Mouse (Mus musculus) heart, postnatal 0 days (tissue): ENCODE measurements around the gene Gm10837. TPM values are rescaled to one million over a fixed set of nuclear protein-coding genes. Genes with fewer than 3 reads are reported as not detected.

Source experiments
- ATAC-seq: fragments of 200-750 bp; cut with Nextera tagmentation; 2 replicates; pipeline ENCODE4 v1.8.0; 2017; ENCODE audit warnings: low read depth, moderate number of reproducible peaks, moderate library complexity; ENCODE audit not compliant: insufficient read depth
- DNase-seq: peaks from one replicate; pipeline ENCODE4 v3.0.0-alpha.2; 2016; ENCODE audit warnings: low spot score
- H3K27ac ChIP-seq: fragments of 300-500 bp; sonication (generic); 2 replicates; pipeline ENCODE4 v1.5.1; 2014; ENCODE audit warnings: low read depth, mild to moderate bottlenecking
- H3K27me3 ChIP-seq: fragments of 300-500 bp; sonication (generic); 2 replicates; pipeline ENCODE4 v1.6.1; 2014; ENCODE audit warnings: low read length, mixed read lengths; ENCODE audit not compliant: control insufficient read depth, insufficient read depth
- H3K36me3 ChIP-seq: fragments of 300-500 bp; sonication (generic); replicated peaks from 2 replicates; pipeline ENCODE4 v1.6.1; 2014; ENCODE audit warnings: low read length, mixed read lengths; ENCODE audit not compliant: control insufficient read depth, insufficient read depth
- H3K4me1 ChIP-seq: fragments of 300-500 bp; sonication (generic); 2 replicates; pipeline ENCODE4 v1.6.1; 2014; ENCODE audit warnings: antibody characterized with exemption; ENCODE audit not compliant: control insufficient read depth, insufficient read depth
- H3K4me2 ChIP-seq: fragments of 300-500 bp; sonication (generic); 2 replicates; pipeline ENCODE4 v1.6.1; 2014; ENCODE audit warnings: low read depth, mild to moderate bottlenecking, low read length, moderate library complexity
- H3K4me3 ChIP-seq: fragments of 300-500 bp; sonication (generic); 2 replicates; pipeline ENCODE4 v1.5.1; 2014; ENCODE audit warnings: low read depth, low read length
- H3K9ac ChIP-seq: fragments of 300-500 bp; sonication (generic); replicated peaks from 2 replicates; pipeline ENCODE4 v1.6.1; 2014; ENCODE audit warnings: low read depth, low read length, mixed read lengths
- H3K9me3 ChIP-seq: fragments of 300-500 bp; sonication (generic); replicated peaks from 2 replicates; pipeline ENCODE4 v1.6.1; 2016; ENCODE audit warnings: low read length; ENCODE audit not compliant: control insufficient read depth
- CTCF ChIP-seq: IDR thresholded peaks from 2 replicates; pipeline ENCODE4 v1.5.1; 2016; ENCODE audit warnings: antibody characterized with exemption, control low read depth, low read depth
- EP300 ChIP-seq: IDR thresholded peaks from 2 replicates; pipeline ENCODE4 v1.6.1; 2016; ENCODE audit warnings: antibody characterized with exemption, low read depth
- WGBS: fragments of 180-500 bp; shearing (Covaris S2); extraction: QIAGEN DNeasy Blood & Tissue Kit; methylation state at CpG from one replicate; pipeline ENCODE4 v1.1.7; 2014; 5-methylcytosine and 5-hydroxymethylcytosine counted together
- polyA plus RNA-seq: library from polyadenylated mRNA; unstranded; fragments of >200 nt; fragmentation: Nextera tagmentation; extraction: Ambion mirVana; gene quantifications from 2 replicates; pipeline ENCODE4 v1.2.1, GENCODE M21; 2015
- total RNA-seq: library from RNA; depleted of rRNA; stranded (reverse); fragments of >200 nt; gene quantifications from 2 replicates; pipeline ENCODE4 v1.2.3, GENCODE M21; 2014; ENCODE audit warnings: low replicate concordance; rRNA removed

Gene Gm10837
- total and polyA plus RNA-seq, 2 experiments from 2014 or later: not detected

DNA sequence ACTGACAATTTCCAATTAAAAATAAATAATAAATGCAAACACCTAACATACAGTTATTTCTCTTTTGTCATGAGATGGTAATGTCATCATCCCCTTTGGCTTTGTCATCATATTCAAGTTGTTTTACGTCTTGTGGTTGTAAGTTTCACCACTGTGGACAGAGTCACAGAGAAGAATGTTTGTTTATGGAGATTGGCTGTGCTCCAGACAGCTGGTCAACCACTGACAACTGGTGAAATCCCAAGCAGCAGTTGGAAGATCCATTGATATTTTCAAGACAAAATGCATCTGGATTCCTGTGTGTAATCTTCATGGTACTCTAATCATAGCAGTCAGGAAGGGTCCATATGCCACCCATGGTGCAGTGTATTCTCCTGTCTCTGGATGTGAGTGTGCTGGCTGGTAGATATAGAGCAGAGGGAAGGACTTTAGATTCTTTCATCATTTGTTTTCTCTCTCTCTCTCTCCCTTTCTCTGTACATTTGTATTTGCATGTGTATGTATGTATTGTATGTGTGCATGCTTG lies 23.2 kb downstream of the Gm10837 start:
- 52% methylated on average over 1 of the region's 1 CpGs for WGBS
- H3K27ac ChIP-seq: no peak overlapping the region
- peaks cover 4% of the 10 kb centered on the region; the same call in 1 of the 2 replicates for H3K27me3 ChIP-seq
- TF ChIP-seq CTCF: no peak
- no peak for TF ChIP-seq EP300
- no peak overlapping the region for H3K4me2 ChIP-seq
- DNase-seq (no peak), ATAC-seq (no peak)
- H3K4me1 ChIP-seq: no peaks in the 10 kb centered on the region
- no peaks in the 10 kb centered on the region for H3K9me3 ChIP-seq
- H3K9ac ChIP-seq: no peak overlapping the region
- no peaks in the 10 kb centered on the region for H3K36me3 ChIP-seq
- no peak overlapping the region for H3K4me3 ChIP-seq

DNA sequence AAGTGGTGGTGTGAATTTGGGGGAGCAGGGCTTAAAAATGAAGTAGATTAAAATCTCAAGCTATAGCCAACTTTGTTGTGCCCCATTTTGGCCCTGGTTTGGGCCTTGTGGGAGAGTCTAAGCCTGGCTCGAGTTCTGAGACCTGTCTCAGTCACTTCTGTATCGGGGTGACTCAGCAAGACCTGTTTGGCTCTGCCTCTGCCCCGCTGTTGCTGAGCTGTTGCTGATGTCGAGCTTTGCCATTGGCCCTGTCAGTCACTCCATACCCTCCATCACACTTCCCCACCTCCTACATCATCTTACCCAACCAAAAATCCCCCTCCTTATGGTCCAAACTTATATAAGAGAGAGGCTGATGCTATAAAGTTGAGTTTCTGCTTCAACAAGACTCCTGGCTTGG lies 38.1 kb downstream of the Gm10837 start:
- Histone ChIP-seq H3K36me3 (no peaks in the 10 kb centered on the region), H3K9me3 (peaks cover 7% of the 10 kb centered on the region; the same call in 1 of the 2 replicates)
- TF ChIP-seq EP300 (no peak), CTCF (no peak)

DNA sequence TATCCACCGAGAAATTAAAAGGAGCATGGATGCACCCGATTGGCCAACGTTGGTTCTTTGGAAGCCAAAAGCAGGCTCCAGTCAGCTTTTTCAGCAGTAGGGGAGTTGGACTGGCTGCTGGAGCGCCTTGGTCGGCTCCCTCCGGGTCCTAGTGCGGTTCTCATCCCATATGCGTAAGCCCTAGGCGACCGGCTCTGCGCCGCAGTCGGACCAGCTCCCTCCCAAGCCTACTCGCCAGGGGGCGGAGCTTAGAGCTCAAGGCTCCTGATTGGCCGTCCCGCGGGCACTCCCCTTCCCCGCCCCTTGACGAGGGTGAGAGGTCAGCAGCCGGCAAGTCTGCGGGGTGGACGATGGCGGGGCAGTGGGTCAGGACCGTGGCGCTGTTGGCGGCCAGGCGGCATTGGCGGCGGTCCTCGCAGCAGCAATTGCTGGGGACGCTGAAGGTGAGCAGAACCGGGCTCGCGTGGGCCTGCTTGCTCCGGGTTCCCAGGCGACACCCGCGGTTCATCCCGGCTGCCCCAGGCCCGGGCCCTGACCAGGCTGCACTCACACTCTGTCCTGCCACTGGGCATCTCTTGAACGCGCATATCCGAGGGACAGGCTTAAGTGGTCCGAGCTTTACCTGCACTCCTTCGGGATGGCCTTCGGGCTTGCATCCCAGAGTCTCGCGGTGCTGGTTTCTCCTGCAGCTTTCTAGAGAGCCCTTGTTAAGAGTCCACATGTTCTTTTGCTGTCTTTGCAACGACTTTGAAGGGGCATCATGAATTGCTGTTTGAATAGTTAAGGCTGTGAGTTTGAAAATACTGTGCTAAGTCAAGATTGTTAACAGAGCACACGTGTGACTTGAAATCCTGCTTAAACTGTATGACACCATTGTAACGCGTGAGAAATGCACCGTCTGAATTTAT lies 43.9 kb downstream of the Gm10837 start, which contains the start of gene Pcca:
Gene Pcca, plus strand, starts transcription at position 308 of the 908 bp plus-strand sequence.
- Histone ChIP-seq H3K4me2 (peak within 1 kb of the TSS; percentile 72), H3K27ac (peak within 1 kb of the TSS; percentile 68), H3K9me3 (no peaks in the 10 kb centered on the region), H3K4me1 (no peaks in the 10 kb centered on the region), H3K9ac (peak within 1 kb of the TSS; percentile 54), H3K36me3 (no peaks in the 10 kb centered on the region), H3K27me3 (no peaks in the 10 kb centered on the region), H3K4me3 (peak within 1 kb of the TSS; percentile 76)
- ATAC-seq (peak; percentile 99), DNase-seq (peak; percentile 94)
- WGBS: 2% methylated on average over 54 of the region's 54 CpGs
- TF ChIP-seq EP300: no peak
- no peak for TF ChIP-seq CTCF

More for the DNA sequence above, 38.1 kb downstream of the Gm10837 start:
- Histone ChIP-seq H3K9ac (no peak overlapping the region), H3K27me3 (no peaks in the 10 kb centered on the region), H3K27ac (no peak overlapping the region), H3K4me2 (no peak overlapping the region), H3K4me1 (no peaks in the 10 kb centered on the region), H3K4me3 (no peak overlapping the region)
- ATAC-seq (no peak), DNase-seq (no peak)
- WGBS: 77% methylated on average over 4 of the region's 4 CpGs

DNA sequence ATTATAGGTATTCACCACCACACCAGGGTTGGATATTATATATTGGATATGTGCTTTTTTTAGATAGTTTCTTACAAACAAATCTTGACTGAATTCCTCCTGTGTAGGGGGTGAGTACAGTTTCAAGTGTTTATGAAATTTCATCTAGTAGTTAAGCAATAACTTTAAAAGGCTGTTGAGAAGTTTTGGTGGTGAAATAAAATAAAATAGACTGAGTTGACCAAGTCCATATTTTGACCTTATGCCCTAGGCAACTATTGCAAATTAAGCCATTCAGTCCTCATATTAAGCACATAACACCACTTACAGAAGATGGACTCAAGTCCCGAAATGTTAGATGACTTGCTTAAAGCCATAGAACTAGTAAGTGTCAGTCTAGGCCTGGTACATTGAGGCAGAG lies 45.6 kb downstream of the Gm10837 start:
- Histone ChIP-seq H3K27ac (no peak overlapping the region), H3K4me3 (no peak overlapping the region), H3K36me3 (no peaks in the 10 kb centered on the region), H3K27me3 (no peaks in the 10 kb centered on the region), H3K4me2 (no peak overlapping the region), H3K9ac (no peak overlapping the region), H3K9me3 (no peaks in the 10 kb centered on the region), H3K4me1 (no peaks in the 10 kb centered on the region)
- whole genome bisulfite sequencing: 94% methylated on average over 1 of the region's 1 CpGs
- ATAC-seq (no peak), DNase-seq (no peak)
- TF ChIP-seq EP300 (no peak), CTCF (no peak)

Other genes with a start within 250 kb of the Gm10837 start
- gene Gm5089, start 39.5 kb upstream of the Gm10837 start, total RNA-seq: not detected in 2 replicates
- not detected in 2 replicates for gene Gm5089, start 39.5 kb upstream of the Gm10837 start, polyA plus RNA-seq
- not detected in 2 replicates for gene Zic5, start 24.9 kb upstream of the Gm10837 start, total RNA-seq
- not detected in 2 replicates for gene Zic5, start 24.9 kb upstream of the Gm10837 start, polyA plus RNA-seq
- gene Zic2, start 15.2 kb upstream of the Gm10837 start, total RNA-seq: not detected in 2 replicates
- not detected in 2 replicates for gene Zic2, start 15.2 kb upstream of the Gm10837 start, polyA plus RNA-seq
- gene Pcca, start 43.7 kb downstream of the Gm10837 start, total RNA-seq: 7.1 and 17.0 TPM in 2 replicates
- 30.4 and 31.2 TPM in 2 replicates for gene Pcca, start 43.7 kb downstream of the Gm10837 start, polyA plus RNA-seq